Mouse (Mus musculus): Measurements from ENCODE around the gene Slc17a6. TPM values are rescaled to one million over a fixed set of nuclear protein-coding genes. Genes with fewer than 3 reads are reported as not detected.

Slc17a6 gene
- polyA plus RNA-seq, 1 experiment from 2014 or later, result 16.1 TPM

GRCm38 (mm10) chr7:51715771-51716170, 94.0 kb downstream of the Slc17a6 start:
- Histone ChIP-seq H3K27ac (no peak overlapping the region), H3K4me1 (replicated peaks) (no peaks in the 10 kb centered on the region), H3K9me3 (no peaks in the 10 kb centered on the region), H3K36me3 (no peaks in the 10 kb centered on the region), H3K4me3 (no peak overlapping the region), H3K27me3 (ENCODE audit: insufficient read depth, poor library complexity, severe bottlenecking) (no peaks in the 10 kb centered on the region)
- WGBS, result 80% methylated on average over 2 of the region's 2 CpGs
- DNase-seq (ENCODE audit: low spot score), result no peak

Other genes with a start within 250 kb of the Slc17a6 start
- gene Ano5, start 111.0 kb upstream of the Slc17a6 start, polyA plus RNA-seq (2016; fragmentation: Nextera tagmentation; extraction: Ambion mirVana), result 0.02 and 0.18 TPM in 2 replicates
- 20.8 and 33.2 TPM in 2 replicates for gene Gas2, start 240.0 kb downstream of the Slc17a6 start, polyA plus RNA-seq (2016; fragmentation: Nextera tagmentation; extraction: Ambion mirVana)
- gene Fancf, start 240.3 kb downstream of the Slc17a6 start, polyA plus RNA-seq (2016; fragmentation: Nextera tagmentation; extraction: Ambion mirVana), result 11.5 and 11.9 TPM in 2 replicates

Measured in hindbrain, embryonic 10.5 days (tissue).